Mouse (Mus musculus) embryonic facial prominence, embryonic 11.5 days (tissue): ENCODE results near the gene Fem1a. TPM values are rescaled to one million over a fixed set of nuclear protein-coding genes. Genes with fewer than 3 reads are reported as not detected.
A peak's percentile ranks its signal among the peaks of the same experiment; 100 is the strongest.
"Not testable (repeated sequence)": the region's sequence is repeated elsewhere in the genome, so short reads cannot be mapped to it uniquely, and the experiment has no call there.

Experiments
- ATAC-seq: fragments of 200-750 bp; cut with Nextera tagmentation; replicated peaks from 2 replicates; pipeline ENCODE4 v1.8.0; 2017; ENCODE audit warnings: low read depth; ENCODE audit not compliant: insufficient number of reproducible peaks, low FRiP score, low TSS enrichment
- DNase-seq: peaks from one replicate; pipeline ENCODE4 v3.0.0-alpha.2; 2015; ENCODE audit warnings: low spot score
- H3K27ac ChIP-seq: fragments of 300-500 bp; sonication (generic); replicated peaks from 2 replicates; pipeline ENCODE4 v1.5.1; 2014; ENCODE audit warnings: mild to moderate bottlenecking, low read depth, low read length, control low read depth
- H3K27me3 ChIP-seq: fragments of 300-500 bp; sonication (generic); 2 replicates; pipeline ENCODE4 v1.6.1; 2014; ENCODE audit warnings: mild to moderate bottlenecking, low read length, moderate library complexity, mixed read lengths; ENCODE audit not compliant: control insufficient read depth, insufficient read depth
- H3K36me3 ChIP-seq: fragments of 300-500 bp; sonication (generic); replicated peaks from 2 replicates; pipeline ENCODE4 v1.6.1; 2014; ENCODE audit warnings: low read depth, mild to moderate bottlenecking, low read length, moderate library complexity, mixed read lengths; ENCODE audit not compliant: control insufficient read depth, insufficient read depth
- H3K4me1 ChIP-seq: fragments of 300-500 bp; sonication (generic); 2 replicates; pipeline ENCODE4 v1.6.1; 2014; ENCODE audit warnings: low read length, mixed read lengths; ENCODE audit not compliant: control insufficient read depth, insufficient read depth
- H3K4me2 ChIP-seq: fragments of 300-500 bp; sonication (generic); 2 replicates; pipeline ENCODE4 v1.6.1; 2014; ENCODE audit warnings: low read depth, mild to moderate bottlenecking, control low read depth, low read length, moderate library complexity
- H3K4me3 ChIP-seq: fragments of 300-500 bp; sonication (generic); 2 replicates; pipeline ENCODE4 v1.5.1; 2014; ENCODE audit warnings: low read depth, low read length, control low read depth
- H3K9ac ChIP-seq: fragments of 300-500 bp; sonication (generic); replicated peaks from 2 replicates; pipeline ENCODE4 v1.6.1; 2014; ENCODE audit warnings: mild to moderate bottlenecking, control low read depth, low read length
- H3K9me3 ChIP-seq: fragments of 300-500 bp; sonication (generic); replicated peaks from 2 replicates; pipeline ENCODE4 v1.6.1; 2016; ENCODE audit warnings: mild to moderate bottlenecking, low read length, inconsistent platforms, mixed read lengths; ENCODE audit not compliant: control insufficient read depth
- WGBS: fragments of 180-500 bp; shearing (Covaris S2); extraction: QIAGEN DNeasy Blood & Tissue Kit; methylation state at CpG from one replicate; pipeline ENCODE4 v1.1.7; 2014; 5-methylcytosine and 5-hydroxymethylcytosine counted together
- polyA plus RNA-seq: library from polyadenylated mRNA; unstranded; fragments of >200 nt; fragmentation: Nextera tagmentation; extraction: Ambion mirVana; gene quantifications from 2 replicates; pipeline ENCODE4 v1.2.1, GENCODE M21; 2014

The Fem1a gene
- polyA plus RNA-seq, 1 experiment from 2014 or later: 10.1 TPM

DNA sequence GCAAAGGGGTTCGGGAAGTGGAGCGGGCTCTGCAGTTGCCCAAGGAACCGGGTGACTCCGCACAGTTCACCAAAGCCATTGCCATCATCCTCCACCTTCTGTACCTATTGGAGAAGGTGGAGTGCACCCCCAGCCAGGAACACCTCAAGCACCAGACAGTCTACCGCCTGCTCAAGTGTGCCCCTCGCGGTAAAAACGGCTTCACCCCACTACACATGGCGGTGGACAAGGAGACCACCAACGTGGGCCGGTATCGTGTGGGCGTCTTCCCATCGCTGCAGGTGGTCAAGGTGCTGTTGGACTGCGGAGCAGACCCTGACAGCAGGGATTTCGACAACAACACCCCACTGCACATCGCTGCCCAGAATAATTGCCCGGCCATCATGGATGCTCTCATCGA is 1.7 kb downstream of the Fem1a start:
- 93% methylated on average over 19 of the region's 19 CpGs for WGBS
- H3K4me2 ChIP-seq, H3K36me3 ChIP-seq, DNase-seq, ATAC-seq, H3K9ac ChIP-seq, H3K9me3 ChIP-seq, H3K4me1 ChIP-seq, H3K27ac ChIP-seq, H3K27me3 ChIP-seq, H3K4me3 ChIP-seq: not testable (repeated sequence)

DNA sequence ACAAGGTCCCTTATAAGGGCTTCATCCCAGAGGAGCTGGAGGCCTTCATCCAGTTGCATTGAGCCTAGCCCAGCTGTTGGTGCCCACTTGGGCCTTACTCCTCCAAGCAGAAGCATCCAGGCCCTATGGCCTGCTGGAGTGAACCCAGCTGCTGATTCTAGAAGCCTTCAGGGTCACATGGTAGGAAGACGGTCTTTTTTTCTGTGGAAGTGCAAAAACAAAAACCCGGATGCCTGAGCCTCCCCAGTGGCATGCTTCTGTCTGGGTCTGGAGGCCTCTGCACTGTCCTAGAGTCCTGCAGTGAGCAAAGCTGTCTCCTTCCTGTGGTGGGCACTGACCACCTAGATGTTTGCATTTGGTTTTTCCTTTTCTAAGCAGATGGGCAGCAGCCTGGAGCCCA is 2.2 kb downstream of the Fem1a start:
- not testable (repeated sequence) for H3K9me3 ChIP-seq, ATAC-seq, H3K27ac ChIP-seq, H3K9ac ChIP-seq, H3K36me3 ChIP-seq, H3K4me1 ChIP-seq, H3K27me3 ChIP-seq, H3K4me3 ChIP-seq, DNase-seq, H3K4me2 ChIP-seq
- 62% methylated on average over 2 of the region's 2 CpGs for WGBS

DNA sequence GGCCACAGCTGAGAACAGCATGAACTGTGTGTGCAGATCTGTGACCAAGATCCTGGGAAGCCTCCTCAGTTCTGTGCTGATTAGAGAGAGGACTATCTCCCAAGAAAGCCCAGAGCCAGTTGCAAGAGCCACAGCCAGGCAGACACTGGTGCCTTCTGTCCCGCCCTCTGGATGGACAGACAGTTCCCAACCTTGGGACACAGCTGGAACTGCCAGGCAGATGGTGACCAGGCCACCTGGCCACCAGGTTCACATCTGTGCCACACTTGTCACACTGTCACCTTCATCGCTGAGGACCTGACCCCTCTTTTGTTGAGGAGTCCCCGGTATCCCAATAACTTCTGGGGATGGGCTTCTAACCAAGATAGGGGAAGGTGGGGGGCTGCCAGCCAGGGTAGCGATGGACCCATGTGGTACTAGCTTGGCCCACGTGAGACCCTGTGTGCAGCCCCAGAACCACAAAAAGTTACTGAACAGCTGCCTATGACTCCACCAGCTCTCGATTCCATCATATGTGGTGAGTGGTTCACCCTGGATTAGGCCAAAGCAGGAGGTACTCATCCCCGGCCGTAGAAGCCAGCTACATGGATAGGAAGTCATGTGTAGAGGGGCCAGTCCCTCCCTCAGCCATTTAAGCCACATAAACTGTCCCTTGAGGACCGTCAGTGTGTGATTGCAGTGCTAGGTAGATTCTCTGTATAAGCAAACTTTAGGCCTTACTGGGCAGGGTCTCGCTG is 2.9 kb downstream of the Fem1a start:
- ATAC-seq (no peak), DNase-seq (no peak)
- Histone ChIP-seq H3K27me3 (no peaks in the 10 kb centered on the region), H3K4me1 (no peaks in the 10 kb centered on the region), H3K36me3 (no peaks in the 10 kb centered on the region), H3K4me2 (no peak overlapping the region), H3K9me3 (no peaks in the 10 kb centered on the region), H3K9ac (no peak overlapping the region), H3K27ac (no peak overlapping the region), H3K4me3 (no peak overlapping the region)
- whole genome bisulfite sequencing: 86% methylated on average over 10 of the region's 10 CpGs

DNA sequence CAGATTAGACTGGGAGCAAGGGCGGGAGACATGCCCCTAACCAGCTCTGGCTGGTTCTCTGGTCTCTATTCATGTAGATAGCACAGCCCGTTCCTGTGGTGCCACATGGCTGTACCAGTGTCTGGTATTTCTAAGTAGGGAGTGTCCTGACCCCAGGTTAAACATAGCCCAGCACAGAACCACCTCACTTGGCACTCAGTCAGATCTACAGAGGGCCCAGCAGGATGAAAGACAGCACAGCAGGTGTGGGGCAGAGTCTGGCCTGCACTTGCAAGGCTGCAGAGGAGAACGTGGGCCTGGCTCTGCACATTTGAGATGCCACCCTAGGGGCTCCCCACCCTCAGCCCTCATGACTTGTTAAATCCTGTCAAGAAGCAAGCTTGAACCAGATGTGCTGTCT is 4.6 kb downstream of the Fem1a start:
- ATAC-seq (no peak), DNase-seq (no peak)
- H3K4me3 ChIP-seq: no peak overlapping the region
- H3K27me3 ChIP-seq: no peaks in the 10 kb centered on the region
- 84% methylated on average over 3 of the region's 3 CpGs for WGBS
- H3K9me3 ChIP-seq: no peaks in the 10 kb centered on the region
- H3K36me3 ChIP-seq: no peaks in the 10 kb centered on the region; the same call in 1 of the 2 replicates
- H3K4me1 ChIP-seq: no peaks in the 10 kb centered on the region
- no peak overlapping the region for H3K4me2 ChIP-seq
- H3K9ac ChIP-seq: no peak overlapping the region
- H3K27ac ChIP-seq: no peak overlapping the region

DNA sequence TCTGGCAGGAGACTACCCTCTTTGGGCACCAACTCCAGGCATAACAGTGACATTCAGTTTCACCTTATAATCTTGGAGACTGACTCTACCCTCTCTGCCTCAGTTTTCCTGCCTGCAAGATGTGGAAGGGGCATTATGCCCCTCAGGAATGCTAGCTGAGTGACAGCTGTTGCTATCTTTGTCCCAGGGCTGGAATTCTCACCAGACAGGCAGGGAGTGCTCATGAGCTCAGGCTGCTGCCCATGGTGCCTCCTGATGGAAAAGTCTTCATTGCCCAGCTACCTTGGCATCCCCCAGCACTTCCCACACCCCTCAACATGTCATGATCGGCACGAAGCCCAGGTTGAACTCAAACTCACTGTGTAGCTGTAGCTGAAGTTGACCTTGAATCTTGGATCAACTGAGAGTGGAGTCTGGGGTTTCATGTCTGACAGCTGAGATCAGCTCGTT is 6.1 kb downstream of the Fem1a start:
- Histone ChIP-seq H3K4me3 (no peak overlapping the region), H3K27me3 (no peaks in the 10 kb centered on the region), H3K4me1 (no peaks in the 10 kb centered on the region), H3K9me3 (no peaks in the 10 kb centered on the region), H3K4me2 (no peak overlapping the region), H3K27ac (no peak overlapping the region), H3K9ac (no peak overlapping the region), H3K36me3 (no peaks in the 10 kb centered on the region; the same call in 1 of the 2 replicates)
- no peak for DNase-seq
- WGBS: 86% methylated on average over 3 of the region's 3 CpGs
- no peak for ATAC-seq

DNA sequence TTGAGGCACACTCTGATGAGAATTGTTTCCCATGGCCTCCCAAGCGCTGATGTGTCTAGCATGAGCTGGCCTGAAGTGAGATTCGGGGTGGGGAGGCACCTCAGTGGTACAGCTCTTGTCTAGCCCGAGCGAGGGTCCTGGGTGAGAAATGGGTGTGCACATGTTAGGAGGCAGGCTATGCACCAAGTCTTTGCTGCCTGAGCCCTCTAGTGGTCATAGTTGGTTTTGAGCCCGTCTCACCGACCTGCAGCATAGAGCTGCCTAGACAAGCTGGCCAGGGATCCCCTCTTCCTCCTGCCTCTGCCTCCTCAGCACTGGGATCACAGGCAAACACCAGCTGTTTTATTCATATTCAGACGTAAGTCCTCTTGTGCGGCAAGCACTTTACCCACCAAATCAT is 7.4 kb downstream of the Fem1a start:
- no peaks in the 10 kb centered on the region for H3K9me3 ChIP-seq
- no peak overlapping the region for H3K9ac ChIP-seq
- 23% methylated on average over 8 of the region's 8 CpGs for WGBS
- no peak overlapping the region for H3K4me2 ChIP-seq
- H3K4me3 ChIP-seq: no peak overlapping the region
- H3K27ac ChIP-seq: no peak overlapping the region
- no peaks in the 10 kb centered on the region for H3K27me3 ChIP-seq
- no peaks in the 10 kb centered on the region for H3K4me1 ChIP-seq
- H3K36me3 ChIP-seq: no peaks in the 10 kb centered on the region; the same call in 1 of the 2 replicates
- DNase-seq (peak; percentile 85), ATAC-seq (peak; percentile 51; the same call in 1 of the 2 replicates)

DNA sequence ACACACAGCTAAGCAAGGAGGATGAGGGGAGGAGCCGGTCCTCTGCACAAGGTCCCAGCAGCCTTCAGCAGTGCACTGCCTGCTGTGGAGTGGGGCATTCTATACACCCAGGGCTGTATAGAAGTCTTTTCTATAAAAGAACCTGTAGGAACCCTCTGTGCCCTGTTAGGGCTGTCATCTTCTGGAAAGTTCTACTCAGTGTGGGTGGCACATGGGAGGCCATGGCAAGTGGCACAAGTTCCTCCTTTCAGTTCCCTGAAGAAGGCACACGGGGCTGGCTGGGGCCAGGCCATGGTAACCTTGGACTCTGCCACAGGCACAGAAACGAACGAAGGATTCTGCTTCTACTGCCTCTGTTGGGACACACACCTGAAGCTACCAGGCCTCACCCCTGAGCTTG is 8.4 kb downstream of the Fem1a start:
- WGBS: 92% methylated on average over 4 of the region's 4 CpGs
- Histone ChIP-seq H3K4me1 (no peaks in the 10 kb centered on the region), H3K9ac (no peak overlapping the region), H3K4me2 (no peak overlapping the region), H3K9me3 (no peaks in the 10 kb centered on the region), H3K4me3 (no peak overlapping the region), H3K27ac (no peak overlapping the region), H3K36me3 (no peaks in the 10 kb centered on the region; the same call in 1 of the 2 replicates), H3K27me3 (no peaks in the 10 kb centered on the region)
- no peak for DNase-seq
- no peak for ATAC-seq

DNA sequence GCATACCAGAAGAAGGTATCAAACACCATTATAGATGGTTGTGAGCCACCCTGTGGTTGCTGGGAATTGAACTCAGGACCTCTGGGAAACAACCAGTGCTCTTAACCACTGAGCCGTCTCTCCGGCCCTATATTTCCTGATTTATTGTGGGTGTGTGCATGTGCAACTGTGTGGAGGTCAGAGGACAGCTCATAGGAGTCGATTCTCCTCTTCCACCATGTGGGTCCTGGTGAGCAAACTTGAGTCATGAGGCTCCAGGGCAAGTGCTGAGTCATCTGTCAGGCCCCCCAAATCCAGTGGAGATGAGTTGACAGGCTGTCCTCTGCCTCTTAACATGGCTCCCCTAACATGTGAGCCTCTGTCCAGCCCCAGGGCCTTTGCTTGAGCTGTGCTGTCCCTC is 9.3 kb downstream of the Fem1a start:
- no peak for DNase-seq
- Histone ChIP-seq H3K4me3 (no peak overlapping the region), H3K36me3 (no peaks in the 10 kb centered on the region; the same call in 1 of the 2 replicates), H3K9ac (no peak overlapping the region), H3K27me3 (no peaks in the 10 kb centered on the region), H3K9me3 (no peaks in the 10 kb centered on the region), H3K4me1 (no peaks in the 10 kb centered on the region), H3K27ac (no peak overlapping the region), H3K4me2 (no peak overlapping the region)
- WGBS: 97% methylated on average over 3 of the region's 3 CpGs
- ATAC-seq: no peak
